Mouse (Mus musculus) E14TG2a.4 (cell line): ENCODE results near the gene Nfib.

Source experiments
- H3K27me3 ChIP-seq: 2 replicates; pipeline ENCODE4 v1.6.1; 2014; ENCODE audit warnings: low read length, control low read depth; ENCODE audit not compliant: insufficient read depth
- H3K36me3 ChIP-seq: 2 replicates; pipeline ENCODE4 v1.6.1; 2014; ENCODE audit warnings: low read length, control low read depth; ENCODE audit not compliant: insufficient read depth
- H3K4me1 ChIP-seq: replicated peaks from 2 replicates; pipeline ENCODE4 v1.6.1; 2014; ENCODE audit warnings: low read depth, low read length, control low read depth
- H3K4me3 ChIP-seq: replicated peaks from 2 replicates; pipeline ENCODE4 v1.5.1; 2014; ENCODE audit warnings: mild to moderate bottlenecking, low read length
- H3K9me3 ChIP-seq: 2 replicates; pipeline ENCODE4 v1.6.1; 2014; ENCODE audit warnings: low read length, control low read depth
- CTCF ChIP-seq: conservative IDR thresholded peaks from 2 replicates; pipeline ENCODE4 v1.5.1; 2014; ENCODE audit warnings: low read length
- NANOG ChIP-seq: IDR thresholded peaks from 2 replicates; pipeline ENCODE4 v1.6.1; 2014; ENCODE audit warnings: borderline replicate concordance, low read length, mixed read lengths
- POU5F1 ChIP-seq: IDR thresholded peaks from 2 replicates; pipeline ENCODE4 v1.6.1; 2014; ENCODE audit warnings: low read length, borderline replicate concordance

Nfib gene

DNA sequence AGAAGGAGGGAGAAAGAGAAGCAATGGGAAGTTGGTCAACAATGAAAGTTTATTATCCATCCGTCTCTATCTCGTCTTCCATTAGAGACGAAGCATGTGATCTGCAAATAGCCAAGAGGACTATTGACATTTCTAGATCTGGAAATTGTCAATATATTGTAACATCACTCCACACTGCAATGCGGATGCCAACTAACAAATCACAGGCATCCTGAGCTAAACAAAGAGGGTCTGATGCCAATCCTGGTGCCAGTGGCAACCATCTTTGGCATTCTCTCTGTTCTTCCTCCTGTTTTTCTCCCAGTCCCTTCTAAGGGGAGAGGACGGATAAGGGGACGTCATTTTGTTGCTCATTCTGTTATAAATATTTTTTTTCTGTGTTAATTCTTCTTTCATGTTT is 209.9 kb downstream of the Nfib start:
- no peaks in the 10 kb centered on the region for H3K9me3 ChIP-seq
- peaks cover 48% of the 10 kb centered on the region for H3K4me1 ChIP-seq
- no peaks in the 10 kb centered on the region for H3K27me3 ChIP-seq
- peaks cover 49% of the 10 kb centered on the region for H3K36me3 ChIP-seq
- TF ChIP-seq NANOG (no peak), CTCF (no peak), POU5F1 (no peak)
- no peak overlapping the region for H3K4me3 ChIP-seq

DNA sequence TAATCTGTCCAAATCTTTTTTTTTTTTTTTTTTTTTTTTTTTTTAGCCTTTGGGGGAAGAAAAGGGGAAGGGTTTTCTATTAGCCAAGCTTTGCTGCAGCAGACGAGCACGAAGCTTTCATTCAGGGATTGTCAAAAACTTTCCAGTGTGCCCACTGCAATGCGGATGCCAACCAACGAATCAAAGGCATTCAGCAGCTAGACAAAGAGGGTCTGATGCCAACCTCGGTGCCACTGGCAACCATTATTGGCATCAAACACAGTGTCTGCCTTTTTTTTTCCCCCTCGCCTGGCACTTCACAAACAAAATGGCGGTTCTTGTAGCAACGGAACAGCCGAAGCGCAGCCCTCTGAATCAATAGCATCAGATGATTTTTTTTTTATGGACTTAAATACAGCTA is 210.7 kb downstream of the Nfib start:
- Histone ChIP-seq H3K9me3 (no peaks in the 10 kb centered on the region), H3K4me3 (no peak overlapping the region), H3K27me3 (no peaks in the 10 kb centered on the region), H3K36me3 (peaks cover 49% of the 10 kb centered on the region), H3K4me1 (peaks cover 49% of the 10 kb centered on the region)
- TF ChIP-seq POU5F1 (no peak), NANOG (no peak), CTCF (no peak)

- Histone ChIP-seq H3K4me3 (no peak overlapping the region), H3K36me3 (peaks cover 49% of the 10 kb centered on the region), H3K9me3 (no peaks in the 10 kb centered on the region), H3K27me3 (no peaks in the 10 kb centered on the region), H3K4me1 (peaks cover 51% of the 10 kb centered on the region)
- TF ChIP-seq POU5F1 (no peak), NANOG (no peak), CTCF (no peak)
These were observed 211.1 kb downstream of the Nfib start for GRCm38 (mm10) chr4:82494424-82494823.

DNA sequence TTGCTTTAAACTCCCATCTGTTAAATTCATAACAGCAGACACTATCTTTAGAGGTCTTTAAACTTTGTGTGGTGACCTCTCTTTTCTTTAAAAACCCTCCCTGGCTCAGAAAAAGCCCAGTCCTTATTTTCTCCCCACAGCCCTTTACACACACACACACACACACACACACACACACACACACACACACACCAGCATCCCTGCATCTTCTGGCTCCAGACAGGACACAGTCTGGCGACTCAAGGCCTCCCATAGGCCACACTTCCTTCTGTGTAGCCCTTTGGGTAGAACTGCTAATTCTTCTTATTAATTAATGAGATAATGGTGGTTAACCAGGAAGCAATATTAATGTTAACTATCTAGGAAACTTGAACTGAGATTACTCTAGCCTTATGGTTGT is 211.7 kb downstream of the Nfib start:
- peaks cover 50% of the 10 kb centered on the region for H3K4me1 ChIP-seq
- H3K36me3 ChIP-seq = peaks cover 49% of the 10 kb centered on the region
- no peak overlapping the region for H3K4me3 ChIP-seq
- H3K9me3 ChIP-seq = no peaks in the 10 kb centered on the region
- no peak for TF ChIP-seq CTCF
- no peak for TF ChIP-seq NANOG
- no peak for TF ChIP-seq POU5F1
- H3K27me3 ChIP-seq = no peaks in the 10 kb centered on the region

DNA sequence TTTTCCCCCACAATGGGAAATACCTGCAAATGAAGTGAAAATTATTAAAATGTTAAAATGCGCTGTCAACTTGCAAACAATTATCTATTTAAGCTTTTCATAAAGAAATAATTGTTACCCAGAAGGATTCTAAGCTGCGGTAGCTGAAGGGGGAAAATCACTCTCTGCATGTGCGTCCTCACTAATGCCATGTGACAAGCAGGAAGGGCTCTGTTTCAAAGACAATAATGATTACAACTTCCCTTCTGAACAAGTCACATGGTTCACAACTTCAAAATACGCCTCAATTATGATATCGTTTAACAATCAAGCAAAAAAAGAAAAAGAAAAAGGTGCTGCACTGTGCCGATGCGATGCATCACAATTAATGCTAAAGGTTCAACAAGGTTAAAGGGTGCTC is 212.2 kb downstream of the Nfib start:
- TF ChIP-seq NANOG = no peak
- TF ChIP-seq POU5F1 = no peak
- no peak for TF ChIP-seq CTCF
- Histone ChIP-seq H3K36me3 (peaks cover 49% of the 10 kb centered on the region), H3K4me3 (no peak overlapping the region), H3K27me3 (no peaks in the 10 kb centered on the region), H3K9me3 (no peaks in the 10 kb centered on the region), H3K4me1 (peaks cover 46% of the 10 kb centered on the region)

DNA sequence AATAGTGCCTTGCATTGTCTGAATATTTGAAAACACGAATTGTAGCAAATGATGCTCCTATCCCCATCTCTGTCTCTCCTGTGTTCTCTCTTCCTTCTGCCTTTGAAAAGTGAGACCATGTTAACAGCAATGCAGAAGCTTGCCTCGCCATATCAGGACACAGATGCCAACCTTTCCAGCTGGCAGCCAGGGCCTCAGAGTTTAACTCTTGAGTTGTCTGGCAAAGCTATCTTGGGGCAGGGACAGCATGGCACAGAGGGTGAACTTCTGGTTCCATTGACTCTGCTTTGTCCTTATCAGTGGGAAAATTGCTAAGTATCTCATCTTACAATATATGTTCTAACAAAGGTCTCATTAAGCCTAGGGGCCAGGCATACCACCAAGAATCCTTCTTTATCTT is 212.8 kb downstream of the Nfib start:
- H3K4me1 ChIP-seq = peaks cover 41% of the 10 kb centered on the region
- H3K4me3 ChIP-seq = no peak overlapping the region
- no peaks in the 10 kb centered on the region for H3K9me3 ChIP-seq
- no peaks in the 10 kb centered on the region for H3K27me3 ChIP-seq
- TF ChIP-seq CTCF (no peak), NANOG (no peak), POU5F1 (no peak)
- H3K36me3 ChIP-seq = peaks cover 48% of the 10 kb centered on the region

DNA sequence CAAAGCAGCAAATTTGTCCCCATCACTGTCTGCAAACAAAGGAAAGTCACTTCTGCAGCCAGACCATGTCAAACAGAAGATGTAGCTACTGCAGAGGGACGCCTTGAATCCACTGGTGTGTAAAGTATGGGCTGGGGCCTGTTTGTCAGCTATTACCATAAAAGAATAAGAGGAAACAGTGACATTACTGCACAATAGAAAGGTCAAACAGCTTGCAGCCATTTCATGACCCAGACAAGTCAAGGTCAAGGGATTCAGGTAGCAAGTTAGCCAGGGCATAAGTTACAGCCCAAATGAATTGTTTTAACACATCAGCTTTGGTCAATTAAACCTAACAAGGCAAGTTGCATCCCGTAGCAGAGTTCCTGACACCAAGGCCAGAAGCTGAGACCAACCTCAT is 215.6 kb downstream of the Nfib start:
- Histone ChIP-seq H3K9me3 (no peaks in the 10 kb centered on the region), H3K36me3 (peaks cover 31% of the 10 kb centered on the region), H3K4me3 (no peak overlapping the region), H3K4me1 (peaks cover 56% of the 10 kb centered on the region), H3K27me3 (no peaks in the 10 kb centered on the region)
- TF ChIP-seq POU5F1 (no peak), NANOG (no peak; the same call in 1 of the 2 replicates), CTCF (no peak)

DNA sequence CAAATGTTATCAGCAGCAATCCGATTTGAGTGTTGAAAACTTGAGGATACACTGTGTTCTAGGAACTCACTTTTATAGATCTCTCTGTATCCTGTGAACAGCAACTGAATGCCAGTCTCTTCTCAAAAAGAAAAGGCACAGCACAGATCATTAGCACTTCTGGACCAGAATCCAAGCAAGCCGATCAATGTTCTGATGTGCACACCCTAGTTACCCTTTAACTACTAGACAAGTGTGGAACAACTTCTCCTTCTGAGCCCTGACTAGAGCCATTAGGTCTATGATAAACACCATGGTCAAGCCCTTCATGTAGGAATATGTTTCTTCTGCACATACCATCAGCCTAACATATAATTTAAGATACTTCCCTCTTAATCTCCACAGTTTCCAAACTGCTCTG is 219.6 kb downstream of the Nfib start:
- Histone ChIP-seq H3K27me3 (no peaks in the 10 kb centered on the region), H3K9me3 (no peaks in the 10 kb centered on the region), H3K4me3 (no peak overlapping the region), H3K36me3 (peaks cover 10% of the 10 kb centered on the region; the same call in 1 of the 2 replicates), H3K4me1 (peaks cover 58% of the 10 kb centered on the region)
- no peak for TF ChIP-seq NANOG
- no peak for TF ChIP-seq POU5F1

GRCm38 (mm10) chr4:82483871-82484270 is 221.7 kb downstream of the Nfib start:
- no peaks in the 10 kb centered on the region for H3K27me3 ChIP-seq
- no peak for TF ChIP-seq CTCF
- no peak for TF ChIP-seq POU5F1
- TF ChIP-seq NANOG = no peak
- peaks cover 10% of the 10 kb centered on the region; the same call in 1 of the 2 replicates for H3K36me3 ChIP-seq
- H3K9me3 ChIP-seq = no peaks in the 10 kb centered on the region
- no peak overlapping the region for H3K4me3 ChIP-seq
- H3K4me1 ChIP-seq = peaks cover 53% of the 10 kb centered on the region
